In genomic region chr1:87458045-87458444, GRCm38 (mm10) we compare ENCODE assay signal across 24 mouse cellular contexts. TPM values are rescaled to one million over a fixed set of nuclear protein-coding genes. Genes with fewer than 3 reads are reported as not detected.
"Had no signal": no experiment of that assay in that cellular context is flagged by ENCODE, and none has a peak within 500 bp of the region (broad histone marks: within the 10 kb centered on the region; RNA-seq: fewer than 3 reads in every experiment).

No protein-coding gene starts in this region.

- H3K4me3 ChIP-seq: liver, embryonic 15.5 days; midbrain, embryonic 10.5 days; midbrain, embryonic 12.5 days; myocyte; neural tube, embryonic 13.5 days; neural tube, embryonic 15.5 days had no signal

- ATAC-seq: liver, postnatal 0 days had no signal

- H3K4me1 ChIP-seq: liver, embryonic 15.5 days; midbrain, embryonic 10.5 days; midbrain, embryonic 12.5 days; neural tube, embryonic 13.5 days; neural tube, embryonic 15.5 days had no signal

- H3K9me3 ChIP-seq: liver, embryonic 15.5 days; neural tube, embryonic 13.5 days; neural tube, embryonic 15.5 days had no signal

- H3K9ac ChIP-seq: liver, embryonic 15.5 days; liver, postnatal 0 days; lung, embryonic 14.5 days; midbrain, embryonic 12.5 days; neural tube, embryonic 13.5 days; neural tube, embryonic 15.5 days had no signal

- H3K27me3 ChIP-seq: liver, embryonic 15.5 days; midbrain, embryonic 12.5 days; neural tube, embryonic 13.5 days; neural tube, embryonic 15.5 days had no signal

- DNase-seq: liver, postnatal 0 days; lung, embryonic 14.5 days; lung, postnatal 10 days; lung, postnatal 4 days; midbrain, embryonic 14.5 days; retina, postnatal 1 day; right cerebral cortex, adult 18-20 months; right cerebral cortex, postnatal 25 days; right cerebral cortex, postnatal 4 days; spleen, adult 18-20 months; thymus, adult 18-20 months; thymus, postnatal 14 days; thymus, postnatal 36 days had no signal

- H3K4me2 ChIP-seq: liver, embryonic 15.5 days; lung, embryonic 14.5 days; midbrain, embryonic 12.5 days; neural tube, embryonic 13.5 days; neural tube, embryonic 15.5 days had no signal

- H3K27ac ChIP-seq: liver, embryonic 15.5 days; midbrain, embryonic 10.5 days; midbrain, embryonic 12.5 days; neural tube, embryonic 13.5 days; neural tube, embryonic 15.5 days had no signal

- H3K36me3 ChIP-seq: liver, embryonic 15.5 days; midbrain, embryonic 10.5 days; midbrain, embryonic 12.5 days; neural tube, embryonic 13.5 days; neural tube, embryonic 15.5 days had no signal

RNA-seq across cellular contexts. Expression of gene Snorc, which starts 12.0 kb away (rescaled TPM):
- total RNA-seq: megakaryocyte, adult 5-6 weeks; megakaryocyte-erythroid progenitor cell, adult 5-6 weeks had no signal
- polyA plus RNA-seq: lung, embryonic 14.5 days; midbrain, embryonic 10.5 days; midbrain, embryonic 12.5 days; midbrain, embryonic 14.5 days; myocyte; neural tube, embryonic 11.5 days; small intestine, adult 2 months; stomach, embryonic 16.5 days had no signal

RNA-seq across cellular contexts. Expression of gene Neu2, which starts 51.6 kb away (rescaled TPM):
- total RNA-seq: megakaryocyte, adult 5-6 weeks; megakaryocyte-erythroid progenitor cell, adult 5-6 weeks had no signal
- polyA plus RNA-seq: midbrain, embryonic 10.5 days; midbrain, embryonic 12.5 days; neural tube, embryonic 11.5 days had no signal
